Mouse (Mus musculus): ENCODE data around the gene Gnao1. TPM values are rescaled to one million over a fixed set of nuclear protein-coding genes. Genes with fewer than 3 reads are reported as not detected.

Gene Gnao1
- polyA plus RNA-seq, 1 experiment from 2014 or later, result 267 TPM

DNA sequence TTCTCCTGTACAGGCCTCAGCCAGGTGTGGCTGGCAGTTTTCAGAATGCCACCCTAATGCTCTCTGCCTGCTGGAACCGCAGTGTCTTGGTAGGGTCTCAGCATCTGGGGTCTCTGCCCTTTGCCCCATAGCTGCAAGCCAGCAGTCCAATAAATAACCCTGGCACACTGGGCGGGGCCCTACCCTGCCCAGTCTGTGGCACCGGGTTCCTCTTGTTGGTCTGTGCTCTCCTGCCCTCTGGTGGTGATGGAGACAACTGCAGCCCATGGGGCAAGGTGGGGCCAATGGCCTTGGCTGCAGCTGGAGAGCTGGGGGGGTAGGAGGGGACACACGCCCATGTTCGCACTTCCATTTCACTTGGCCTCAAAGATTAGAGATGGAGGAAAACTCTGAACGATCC is 123.1 kb downstream of the Gnao1 start:
- Histone ChIP-seq H3K4me3 (no peak overlapping the region), H3K36me3 (peaks cover 4% of the 10 kb centered on the region; the same call in 1 of the 2 replicates), H3K4me2 (no peak overlapping the region), H3K27me3 (no peaks in the 10 kb centered on the region), H3K9me3 (no peaks in the 10 kb centered on the region), H3K9ac (no peak overlapping the region), H3K4me1 (replicated peaks) (peaks cover 17% of the 10 kb centered on the region), H3K27ac (replicated peaks) (no peak overlapping the region; the same call in 1 of the 2 replicates)
- peak; percentile 20; the same call in 1 of the 2 replicates for ATAC-seq (ENCODE audit: low FRiP score, low read depth)
- 34% methylated on average over 6 of the region's 6 CpGs for WGBS

DNA sequence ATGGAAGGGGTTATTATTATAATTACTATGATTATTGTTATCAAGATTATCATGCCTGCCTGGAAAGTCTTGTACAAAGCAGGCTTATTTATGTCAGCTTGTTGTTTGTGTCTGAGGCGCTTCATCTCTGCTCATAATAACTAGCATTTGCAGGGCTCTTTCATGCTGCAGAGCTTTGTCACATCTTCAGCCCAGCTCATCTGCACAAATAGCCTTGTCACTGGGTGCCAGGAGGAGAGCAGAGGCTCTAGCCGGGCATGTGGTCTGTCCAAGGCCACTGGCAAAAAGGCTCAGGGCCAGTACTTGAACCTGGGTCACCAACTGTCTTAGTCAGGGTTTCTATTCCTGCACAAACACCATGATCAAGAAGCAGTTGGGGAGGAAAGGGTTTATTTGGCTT is 123.5 kb downstream of the Gnao1 start:
- Histone ChIP-seq H3K27me3 (no peaks in the 10 kb centered on the region), H3K27ac (replicated peaks) (no peak overlapping the region; the same call in 1 of the 2 replicates), H3K4me1 (replicated peaks) (peaks cover 17% of the 10 kb centered on the region), H3K4me2 (no peak overlapping the region), H3K4me3 (no peak overlapping the region), H3K9me3 (no peaks in the 10 kb centered on the region), H3K9ac (no peak overlapping the region), H3K36me3 (peaks cover 4% of the 10 kb centered on the region; the same call in 1 of the 2 replicates)
- WGBS, result 86% methylated on average over 2 of the region's 2 CpGs
- no peak for ATAC-seq (ENCODE audit: low FRiP score, low read depth)

DNA sequence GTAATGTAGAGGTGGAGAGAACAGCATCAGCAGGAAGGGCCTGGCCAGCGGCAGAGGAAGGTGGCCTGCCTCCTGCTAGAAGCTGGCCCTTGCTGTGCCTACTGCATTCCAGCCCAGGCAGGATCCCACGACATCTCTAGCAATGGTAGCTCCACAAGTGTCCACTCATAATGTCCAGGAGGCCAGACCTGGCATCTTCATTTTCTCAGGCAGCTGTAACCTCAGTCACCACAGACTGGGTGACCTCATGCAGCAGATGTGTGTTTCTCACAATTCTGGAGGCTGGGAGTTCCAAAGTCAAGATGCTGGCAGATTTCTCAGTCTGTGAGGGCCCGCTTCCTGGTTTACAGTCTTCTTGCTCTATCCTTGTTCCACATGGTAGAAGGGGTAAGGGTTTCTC is 128.4 kb downstream of the Gnao1 start:
- H3K36me3 ChIP-seq, result no peaks in the 10 kb centered on the region
- no peak overlapping the region for H3K27ac ChIP-seq (replicated peaks)
- 82% methylated on average over 3 of the region's 3 CpGs for WGBS
- no peak overlapping the region for H3K9ac ChIP-seq
- H3K4me3 ChIP-seq, result no peak overlapping the region
- H3K4me1 ChIP-seq (replicated peaks), result peaks cover 14% of the 10 kb centered on the region; the same call in 1 of the 2 replicates
- H3K27me3 ChIP-seq, result no peaks in the 10 kb centered on the region
- no peak for ATAC-seq (ENCODE audit: low FRiP score, low read depth)
- no peak overlapping the region for H3K4me2 ChIP-seq
- no peaks in the 10 kb centered on the region for H3K9me3 ChIP-seq

DNA sequence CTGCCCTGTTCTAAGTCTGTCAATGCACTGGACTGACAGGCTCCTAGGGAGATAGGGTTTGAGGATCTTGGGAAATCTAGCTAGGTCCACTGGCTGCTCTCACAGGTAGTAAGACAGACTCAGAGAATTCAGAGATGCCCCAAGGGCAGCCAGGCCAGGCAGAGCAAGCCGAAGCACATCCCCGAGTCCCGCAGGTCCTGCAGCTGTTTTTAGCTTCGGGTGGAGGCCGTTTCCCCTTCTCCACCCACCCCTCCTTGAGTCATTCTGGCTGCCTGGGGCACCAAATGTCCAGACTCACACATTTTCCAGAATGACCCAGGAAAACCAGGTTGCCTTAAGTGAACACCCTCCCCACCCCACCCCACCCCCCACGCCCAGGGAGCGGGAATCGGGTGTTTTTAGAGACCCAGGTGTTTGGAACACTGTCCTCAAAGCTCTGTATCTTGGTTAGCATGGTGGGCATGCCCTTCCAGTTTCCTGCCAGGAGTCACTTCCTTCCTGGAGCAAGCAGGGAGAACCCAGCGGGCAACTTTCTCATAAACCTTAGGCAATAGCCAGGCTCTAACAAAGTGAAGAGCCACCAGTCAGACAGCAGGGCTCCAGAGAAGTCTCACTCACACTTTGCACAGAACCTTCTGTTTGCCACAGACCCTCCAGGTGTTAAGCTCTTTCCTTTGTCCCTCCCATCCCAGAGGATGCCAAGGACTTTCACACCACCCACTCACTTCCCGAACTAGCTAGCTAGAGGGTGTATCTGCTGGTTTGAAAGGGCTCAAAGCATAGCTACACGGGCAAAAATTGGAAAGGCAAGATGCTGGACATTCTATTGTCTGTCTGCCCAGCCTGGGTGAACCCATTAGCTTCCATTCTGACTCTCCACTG is 131.0 kb downstream of the Gnao1 start:
- 0 out of 2 replicates have a peak, but pooled peaks cover 8% of the 10 kb centered on the region for H3K36me3 ChIP-seq
- H3K9me3 ChIP-seq, result no peaks in the 10 kb centered on the region
- H3K4me1 ChIP-seq (replicated peaks), result peaks cover 10% of the 10 kb centered on the region; the same call in 1 of the 2 replicates
- no peak for ATAC-seq (ENCODE audit: low FRiP score, low read depth)
- H3K27me3 ChIP-seq, result no peaks in the 10 kb centered on the region
- no peak overlapping the region for H3K9ac ChIP-seq
- 78% methylated on average over 11 of the region's 11 CpGs for WGBS
- H3K27ac ChIP-seq (replicated peaks), result 0 out of 2 replicates have a peak overlapping the region, but pooled peaks have one; percentile 40
- H3K4me2 ChIP-seq, result no peak overlapping the region
- no peak overlapping the region for H3K4me3 ChIP-seq

DNA sequence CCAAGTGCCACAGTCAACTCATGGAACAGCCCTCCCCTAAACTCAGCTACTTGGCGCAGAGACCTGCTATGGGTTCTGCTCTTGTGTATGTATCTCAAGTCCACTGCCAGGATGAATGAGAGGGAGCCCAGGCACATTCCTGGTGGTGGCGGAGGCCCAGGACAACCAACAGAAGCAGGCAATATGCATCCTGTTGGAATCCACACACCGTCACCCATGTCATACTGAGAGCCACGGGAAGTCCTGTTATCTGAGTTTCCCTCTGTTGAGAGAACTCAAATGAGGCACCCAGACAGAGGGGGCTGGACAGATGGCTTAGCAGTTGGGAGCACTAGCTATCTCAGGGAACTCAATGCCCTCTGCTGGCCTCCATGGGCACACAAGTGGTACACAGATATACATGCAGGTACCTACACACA is 131.9 kb downstream of the Gnao1 start:
- H3K4me3 ChIP-seq, result no peak overlapping the region
- peaks cover 10% of the 10 kb centered on the region; the same call in 1 of the 2 replicates for H3K4me1 ChIP-seq (replicated peaks)
- no peak for ATAC-seq (ENCODE audit: low FRiP score, low read depth)
- no peaks in the 10 kb centered on the region for H3K27me3 ChIP-seq
- no peaks in the 10 kb centered on the region for H3K9me3 ChIP-seq
- H3K4me2 ChIP-seq, result no peak overlapping the region
- H3K36me3 ChIP-seq, result peaks cover 14% of the 10 kb centered on the region
- WGBS, result 72% methylated on average over 4 of the region's 4 CpGs
- no peak overlapping the region for H3K27ac ChIP-seq (replicated peaks)
- H3K9ac ChIP-seq, result no peak overlapping the region

DNA sequence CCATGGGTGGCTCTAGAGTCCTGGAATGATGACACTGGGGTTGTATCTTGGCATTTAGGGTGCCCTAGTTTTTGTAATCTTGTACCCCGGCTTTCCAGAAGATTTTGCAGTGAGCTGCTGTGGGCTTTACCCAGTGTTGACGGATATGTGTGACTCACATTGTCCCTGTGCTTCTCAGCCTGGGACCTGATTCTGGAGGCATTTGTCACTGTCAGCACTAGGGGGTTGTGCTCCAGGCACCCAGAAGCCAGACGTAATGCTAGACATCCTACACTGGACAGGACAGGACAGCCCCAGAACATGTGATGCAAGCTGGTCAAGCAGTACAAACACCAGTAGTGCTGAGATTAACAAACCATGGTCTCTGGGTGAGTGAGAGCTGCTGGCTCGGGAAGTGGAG is 136.0 kb downstream of the Gnao1 start:
- H3K36me3 ChIP-seq, result peaks cover 37% of the 10 kb centered on the region
- no peak overlapping the region for H3K4me3 ChIP-seq
- H3K9me3 ChIP-seq, result no peaks in the 10 kb centered on the region
- ATAC-seq (ENCODE audit: low FRiP score, low read depth), result no peak
- no peak overlapping the region for H3K27ac ChIP-seq (replicated peaks)
- no peaks in the 10 kb centered on the region for H3K27me3 ChIP-seq
- 71% methylated on average over 4 of the region's 4 CpGs for WGBS
- 0 out of 2 replicates have a peak, but pooled peaks cover 4% of the 10 kb centered on the region for H3K4me1 ChIP-seq (replicated peaks)
- no peak overlapping the region for H3K4me2 ChIP-seq
- H3K9ac ChIP-seq, result no peak overlapping the region

DNA sequence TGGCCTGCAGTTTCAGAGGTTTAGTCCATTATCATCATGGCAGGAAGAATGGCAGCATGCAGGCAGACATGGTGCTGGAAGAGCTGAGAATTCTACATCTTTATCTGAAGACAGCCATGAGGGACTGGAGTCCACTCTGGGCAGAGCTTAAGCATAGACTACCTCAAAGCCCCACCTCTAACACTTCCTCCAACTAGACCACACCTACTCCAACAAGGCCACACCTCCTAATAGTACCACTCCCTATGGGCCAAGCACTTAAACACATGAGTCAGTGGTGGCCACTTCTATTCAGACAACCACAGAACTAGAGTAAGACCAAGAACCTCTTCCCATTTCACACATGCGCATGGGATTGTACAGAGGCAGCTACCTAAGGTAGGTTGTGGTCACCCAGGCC is 136.6 kb downstream of the Gnao1 start:
- H3K27ac ChIP-seq (replicated peaks), result no peak overlapping the region
- no peaks in the 10 kb centered on the region for H3K9me3 ChIP-seq
- WGBS, result 100% methylated on average over 1 of the region's 1 CpGs
- no peak overlapping the region for H3K4me3 ChIP-seq
- H3K4me2 ChIP-seq, result no peak overlapping the region
- no peak overlapping the region for H3K9ac ChIP-seq
- no peaks in the 10 kb centered on the region for H3K27me3 ChIP-seq
- peaks cover 42% of the 10 kb centered on the region for H3K36me3 ChIP-seq
- H3K4me1 ChIP-seq (replicated peaks), result no peaks in the 10 kb centered on the region
- no peak for ATAC-seq (ENCODE audit: low FRiP score, low read depth)

DNA sequence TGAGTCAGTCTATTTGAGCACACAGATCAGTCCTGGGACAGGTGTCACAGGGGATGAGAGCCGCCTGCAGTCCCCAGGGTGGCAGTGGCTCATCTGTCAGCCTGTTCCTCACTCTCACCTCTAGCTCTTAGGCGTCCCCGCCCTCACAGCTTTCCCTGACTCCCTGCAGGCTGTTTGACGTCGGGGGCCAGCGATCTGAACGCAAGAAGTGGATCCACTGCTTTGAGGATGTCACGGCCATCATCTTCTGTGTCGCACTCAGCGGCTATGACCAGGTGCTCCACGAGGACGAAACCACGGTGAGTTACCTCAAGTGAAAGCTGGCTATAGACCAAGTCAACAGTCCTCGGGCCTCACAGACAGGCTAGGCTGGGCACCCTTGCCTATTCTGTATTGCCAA is 140.4 kb downstream of the Gnao1 start:
- Histone ChIP-seq H3K27me3 (no peaks in the 10 kb centered on the region), H3K36me3 (peaks cover 64% of the 10 kb centered on the region), H3K4me1 (replicated peaks) (no peaks in the 10 kb centered on the region), H3K27ac (replicated peaks) (no peak overlapping the region), H3K9me3 (no peaks in the 10 kb centered on the region), H3K4me2 (no peak overlapping the region), H3K4me3 (no peak overlapping the region), H3K9ac (no peak overlapping the region)
- 86% methylated on average over 14 of the region's 14 CpGs for WGBS
- ATAC-seq (ENCODE audit: low FRiP score, low read depth), result no peak

DNA sequence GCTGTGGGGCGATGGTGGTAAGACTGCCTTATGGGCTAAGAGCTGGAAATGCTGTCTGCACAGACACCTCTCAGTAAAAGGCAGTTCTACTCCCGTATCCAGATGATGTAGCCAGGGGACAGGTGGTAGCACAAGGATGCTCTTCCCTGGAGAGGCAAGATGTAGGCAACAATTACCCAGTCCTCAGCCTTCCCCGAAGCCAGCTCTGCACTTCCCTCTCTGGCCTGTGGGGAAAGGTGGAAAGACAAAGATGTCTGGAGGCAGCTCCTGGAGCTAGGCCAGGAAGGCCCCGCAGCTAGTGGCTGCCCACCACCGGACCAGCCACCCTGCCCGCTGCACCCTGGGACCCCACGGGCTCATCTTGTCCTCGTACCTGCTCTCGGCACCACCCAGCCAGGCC is 142.7 kb downstream of the Gnao1 start:
- WGBS, result 79% methylated on average over 9 of the region's 9 CpGs
- Histone ChIP-seq H3K27me3 (no peaks in the 10 kb centered on the region), H3K4me2 (no peak overlapping the region), H3K4me3 (no peak overlapping the region), H3K9ac (no peak overlapping the region), H3K4me1 (replicated peaks) (no peaks in the 10 kb centered on the region), H3K9me3 (no peaks in the 10 kb centered on the region), H3K27ac (replicated peaks) (no peak overlapping the region), H3K36me3 (peaks cover 68% of the 10 kb centered on the region)
- ATAC-seq (ENCODE audit: low FRiP score, low read depth), result no peak

DNA sequence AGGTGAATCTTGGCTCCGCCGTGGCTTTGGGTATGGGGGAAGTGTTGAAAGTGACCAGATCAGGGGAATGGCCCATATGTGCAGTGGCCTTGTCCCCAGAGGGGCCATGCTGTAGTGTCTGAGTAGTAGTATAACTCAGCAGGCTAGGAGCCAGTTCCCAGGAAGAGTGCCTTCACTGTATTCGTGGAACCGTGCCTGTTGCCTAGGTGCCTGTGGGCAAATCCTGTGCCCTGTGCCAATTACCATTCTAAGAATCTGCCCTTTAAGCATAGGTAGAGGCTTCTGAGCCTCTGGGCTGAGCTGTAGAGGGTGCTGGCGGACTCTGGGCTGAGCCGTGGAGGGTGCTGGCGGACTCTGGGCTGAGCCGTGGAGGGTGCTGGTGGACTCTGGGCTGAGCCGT is 148.6 kb downstream of the Gnao1 start:
- H3K27me3 ChIP-seq, result no peaks in the 10 kb centered on the region
- 87% methylated on average over 9 of the region's 9 CpGs for WGBS
- peak; percentile 43; the same call in 1 of the 2 replicates for ATAC-seq (ENCODE audit: low FRiP score, low read depth)
- no peaks in the 10 kb centered on the region for H3K4me1 ChIP-seq (replicated peaks)
- H3K9me3 ChIP-seq, result no peaks in the 10 kb centered on the region
- H3K27ac ChIP-seq (replicated peaks), result no peak overlapping the region
- H3K36me3 ChIP-seq, result peaks cover 56% of the 10 kb centered on the region
- no peak overlapping the region for H3K4me3 ChIP-seq
- H3K9ac ChIP-seq, result no peak overlapping the region
- no peak overlapping the region for H3K4me2 ChIP-seq

DNA sequence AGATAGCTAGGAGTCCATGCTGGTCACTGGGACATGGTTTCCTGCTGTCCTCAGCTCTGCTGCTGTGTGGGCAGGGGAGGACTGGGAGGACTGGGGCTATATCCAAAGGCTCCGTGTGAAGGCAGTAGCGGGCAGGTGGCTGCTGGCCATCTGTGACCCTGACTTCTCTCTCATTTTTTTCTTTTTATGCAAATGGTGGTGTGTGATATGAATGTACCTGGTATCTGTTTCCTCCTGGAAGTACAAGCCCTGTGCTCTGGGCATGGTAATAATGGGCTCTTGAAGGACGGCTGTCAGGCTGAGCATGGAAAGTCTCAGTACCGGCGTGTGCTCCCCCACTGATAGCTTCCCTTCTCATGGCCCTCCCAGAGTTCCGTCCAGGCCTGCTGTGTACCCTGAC is 151.1 kb downstream of the Gnao1 start:
- no peak overlapping the region for H3K27ac ChIP-seq (replicated peaks)
- no peaks in the 10 kb centered on the region for H3K27me3 ChIP-seq
- no peak overlapping the region for H3K4me3 ChIP-seq
- no peak overlapping the region for H3K4me2 ChIP-seq
- H3K4me1 ChIP-seq (replicated peaks), result no peaks in the 10 kb centered on the region
- H3K9ac ChIP-seq, result no peak overlapping the region
- ATAC-seq (ENCODE audit: low FRiP score, low read depth), result no peak
- H3K9me3 ChIP-seq, result no peaks in the 10 kb centered on the region
- WGBS, result 89% methylated on average over 6 of the region's 6 CpGs
- H3K36me3 ChIP-seq, result peaks cover 57% of the 10 kb centered on the region

DNA sequence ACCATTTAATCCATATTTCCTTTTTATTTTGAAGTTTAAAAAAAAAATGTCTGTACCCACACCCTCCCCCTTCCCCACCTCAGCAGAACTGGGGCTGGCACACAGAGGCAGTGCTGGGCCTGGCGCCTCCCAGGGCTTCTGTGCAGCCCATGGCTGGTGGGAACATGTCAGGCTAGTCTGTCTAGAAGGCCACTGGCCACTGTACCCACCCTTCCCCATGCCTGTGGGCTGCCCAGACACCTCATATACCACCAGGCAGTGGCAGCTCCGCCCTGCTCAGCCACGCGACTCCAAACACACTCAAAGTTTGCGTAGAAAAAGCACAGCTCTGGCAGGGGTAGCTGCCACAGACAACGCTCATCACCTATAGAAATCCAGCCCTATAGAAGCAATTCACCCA is 158.5 kb downstream of the Gnao1 start:
- no peaks in the 10 kb centered on the region for H3K27me3 ChIP-seq
- H3K36me3 ChIP-seq, result peaks cover 73% of the 10 kb centered on the region
- 75% methylated on average over 6 of the region's 6 CpGs for WGBS

More for the DNA sequence above, 158.5 kb downstream of the Gnao1 start:
- no peak overlapping the region for H3K9ac ChIP-seq
- H3K27ac ChIP-seq (replicated peaks), result no peak overlapping the region
- peak; percentile 17; the same call in 1 of the 2 replicates for ATAC-seq (ENCODE audit: low FRiP score, low read depth)
- no peak overlapping the region for H3K4me2 ChIP-seq
- H3K4me3 ChIP-seq, result no peak overlapping the region
- no peaks in the 10 kb centered on the region for H3K9me3 ChIP-seq
- no peaks in the 10 kb centered on the region for H3K4me1 ChIP-seq (replicated peaks)
